Comparison of ENCODE assay signal across 8 mouse cellular contexts in the genomic region with DNA sequence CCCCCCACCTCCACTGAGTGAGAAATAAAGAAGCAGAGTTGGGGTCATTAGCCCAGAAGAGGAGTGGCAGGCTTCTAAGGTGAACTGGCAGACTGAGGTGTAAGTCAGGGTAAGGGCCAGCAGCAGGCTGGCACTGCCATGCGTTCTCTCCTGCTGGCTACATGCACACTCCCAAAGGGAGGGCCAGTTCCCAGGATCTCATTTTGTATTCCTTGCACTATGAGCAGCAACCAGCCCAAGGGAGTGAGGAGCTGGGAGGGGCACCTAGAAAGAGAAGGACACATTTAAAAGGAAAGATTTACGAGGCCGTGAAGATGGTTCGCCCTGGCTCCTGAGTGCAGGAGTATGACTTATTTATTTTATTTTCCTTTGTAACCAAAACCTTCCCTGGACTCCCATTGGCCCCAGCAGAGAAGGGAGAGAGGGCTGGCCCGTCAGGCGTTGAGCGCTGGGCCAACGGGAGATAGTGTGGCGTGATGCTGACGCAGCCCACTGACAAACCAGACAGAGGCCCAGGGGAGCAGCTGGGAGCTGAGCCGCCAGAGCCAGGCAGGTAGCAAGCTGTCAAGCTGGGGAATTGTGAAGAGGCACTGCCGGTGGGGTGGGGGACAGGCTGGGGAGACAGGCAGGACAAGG.
DNase-seq lines count a peak whose midpoint lies in the region; ATAC-seq and TF ChIP-seq lines count a peak whose summit lies in the region.

No protein-coding gene starts in this region.

- ATAC-seq in embryonic facial prominence, embryonic 12.5 days (ENCODE audit: insufficient number of reproducible peaks, insufficient read depth, low FRiP score, low TSS enrichment): 0 out of 2 replicates have a peak, but pooled peaks have one; percentile 47
- ATAC-seq in lung, embryonic 15.5 days (ENCODE audit: borderline replicate concordance, extremely low read depth, low FRiP score, low TSS enrichment): peak; percentile 39; the same call in 1 of the 2 replicates
- ATAC-seq in hindbrain, embryonic 15.5 days (ENCODE audit: low FRiP score, low read depth): peak; percentile 88
- no peak for ATAC-seq in liver, postnatal 0 days

- H3K4me1 ChIP-seq in embryonic facial prominence, embryonic 12.5 days: peaks cover 2% of the 10 kb centered on the region; the same call in 1 of the 2 replicates
- peaks cover 12% of the 10 kb centered on the region for H3K4me1 ChIP-seq in embryonic facial prominence, embryonic 10.5 days
- no peaks in the 10 kb centered on the region for H3K4me1 ChIP-seq in lung, embryonic 15.5 days
- peaks cover 4% of the 10 kb centered on the region; the same call in 1 of the 2 replicates for H3K4me1 ChIP-seq in lung, adult 2 months (ENCODE audit: control insufficient read depth, insufficient read depth, low read length)
- peaks cover 8% of the 10 kb centered on the region for H3K4me1 ChIP-seq in hindbrain, embryonic 15.5 days (replicated peaks)
- no peaks in the 10 kb centered on the region for H3K4me1 ChIP-seq in liver, postnatal 0 days (ENCODE audit: insufficient read depth)

- no peak overlapping the region for H3K9ac ChIP-seq in embryonic facial prominence, embryonic 12.5 days
- H3K9ac ChIP-seq in lung, embryonic 15.5 days: no peak overlapping the region
- H3K9ac ChIP-seq in hindbrain, embryonic 15.5 days: no peak overlapping the region
- H3K9ac ChIP-seq in liver, postnatal 0 days (replicated peaks): no peak overlapping the region

- H3K4me2 ChIP-seq in embryonic facial prominence, embryonic 12.5 days (replicated peaks): no peak overlapping the region
- peak overlapping the region; percentile 33 for H3K4me2 ChIP-seq in lung, embryonic 15.5 days
- 0 out of 2 replicates have a peak overlapping the region, but pooled peaks have one; percentile 9 for H3K4me2 ChIP-seq in hindbrain, embryonic 15.5 days
- H3K4me2 ChIP-seq in liver, postnatal 0 days (ENCODE audit: low read depth, low read length): no peak overlapping the region

- H3K4me3 ChIP-seq in embryonic facial prominence, embryonic 12.5 days: no peak overlapping the region
- no peak overlapping the region for H3K4me3 ChIP-seq in embryonic facial prominence, embryonic 10.5 days
- no peak overlapping the region for H3K4me3 ChIP-seq in lung, embryonic 15.5 days
- H3K4me3 ChIP-seq in lung, adult 2 months (replicated peaks; ENCODE audit: extremely low read depth, low read depth, low read length): no peak overlapping the region
- H3K4me3 ChIP-seq in hindbrain, embryonic 15.5 days: no peak overlapping the region
- H3K4me3 ChIP-seq in liver, postnatal 0 days (ENCODE audit: low read depth, low read length): no peak overlapping the region

- TF ChIP-seq EP300 in liver, postnatal 0 days (IDR thresholded peaks at IDR 0.05; ENCODE audit: low read depth): no peak

- no peaks in the 10 kb centered on the region for H3K36me3 ChIP-seq in embryonic facial prominence, embryonic 12.5 days
- H3K36me3 ChIP-seq in embryonic facial prominence, embryonic 10.5 days (replicated peaks): no peaks in the 10 kb centered on the region
- no peaks in the 10 kb centered on the region for H3K36me3 ChIP-seq in lung, embryonic 15.5 days
- H3K36me3 ChIP-seq in hindbrain, embryonic 15.5 days: no peaks in the 10 kb centered on the region
- no peaks in the 10 kb centered on the region for H3K36me3 ChIP-seq in liver, postnatal 0 days (replicated peaks; ENCODE audit: insufficient read depth, low read length)

- no peak for TF ChIP-seq CTCF in lung, adult 2 months (IDR thresholded peaks at IDR 0.05; ENCODE audit: insufficient read depth, low read length)
- TF ChIP-seq CTCF in liver, postnatal 0 days (IDR thresholded peaks at IDR 0.05; ENCODE audit: low read depth): no peak

- 47% methylated on average over 12 of the region's 12 CpGs for WGBS in embryonic facial prominence, embryonic 12.5 days
- WGBS in embryonic facial prominence, embryonic 10.5 days: 61% methylated on average over 12 of the region's 12 CpGs
- 24% methylated on average over 12 of the region's 12 CpGs for WGBS in lung, embryonic 15.5 days
- WGBS in lung, adult 2 months: 57% methylated on average over 12 of the region's 12 CpGs
- WGBS in hindbrain, embryonic 15.5 days: 45% methylated on average over 12 of the region's 12 CpGs
- WGBS in liver, postnatal 0 days (ENCODE audit: insufficient replicate concordance): 70% methylated on average over 12 of the region's 12 CpGs

- H3K27me3 ChIP-seq in embryonic facial prominence, embryonic 12.5 days: no peaks in the 10 kb centered on the region
- no peaks in the 10 kb centered on the region for H3K27me3 ChIP-seq in embryonic facial prominence, embryonic 10.5 days (replicated peaks; ENCODE audit: low read depth, poor library complexity, severe bottlenecking)
- H3K27me3 ChIP-seq in lung, embryonic 15.5 days: no peaks in the 10 kb centered on the region
- no peaks in the 10 kb centered on the region for H3K27me3 ChIP-seq in hindbrain, embryonic 15.5 days
- no peaks in the 10 kb centered on the region for H3K27me3 ChIP-seq in liver, postnatal 0 days (ENCODE audit: insufficient read depth, low read length)

- no peak for TF ChIP-seq POLR2A in lung, adult 2 months (IDR thresholded peaks at IDR 0.05; ENCODE audit: borderline replicate concordance, extremely low read depth, low read depth, low read length)

- H3K27ac ChIP-seq in embryonic facial prominence, embryonic 12.5 days: no peak overlapping the region
- H3K27ac ChIP-seq in embryonic facial prominence, embryonic 10.5 days (replicated peaks): no peak overlapping the region
- H3K27ac ChIP-seq in lung, embryonic 15.5 days: no peak overlapping the region
- peak overlapping the region; percentile 41; the same call in 1 of the 2 replicates for H3K27ac ChIP-seq in hindbrain, embryonic 15.5 days (replicated peaks)
- no peak overlapping the region for H3K27ac ChIP-seq in liver, postnatal 0 days (ENCODE audit: low read depth)

- H3K9me3 ChIP-seq in embryonic facial prominence, embryonic 12.5 days: no peaks in the 10 kb centered on the region
- no peaks in the 10 kb centered on the region for H3K9me3 ChIP-seq in embryonic facial prominence, embryonic 10.5 days
- no peaks in the 10 kb centered on the region for H3K9me3 ChIP-seq in lung, embryonic 15.5 days
- no peaks in the 10 kb centered on the region for H3K9me3 ChIP-seq in hindbrain, embryonic 15.5 days
- H3K9me3 ChIP-seq in liver, postnatal 0 days (ENCODE audit: low read length): no peaks in the 10 kb centered on the region

- DNase-seq in embryonic facial prominence, embryonic 10.5 days (ENCODE audit: low spot score): no peak
- DNase-seq in lung, adult 2 months: no peak
- peak; percentile 28 to 30 for DNase-seq in right cerebral cortex, adult 2 months (ENCODE audit: low spot score in 2 of 2)
- DNase-seq in liver, postnatal 0 days: no peak
- no peak for DNase-seq in Muller cell, postnatal 12 days (ENCODE audit: inconsistent ontology term)

Comparison
In these comparisons a context has a peak if more than half of its experiments do, and no peak if none do; other contexts are left out.
1. H3K4me2 ChIP-seq: peak in lung, embryonic 15.5 days (single experiment) and hindbrain, embryonic 15.5 days (single experiment); none in embryonic facial prominence, embryonic 12.5 days (single experiment) and liver, postnatal 0 days (single experiment).
2. DNase-seq: peak in right cerebral cortex, adult 2 months (2 of 2); none in embryonic facial prominence, embryonic 10.5 days (single experiment), lung, adult 2 months (single experiment), liver, postnatal 0 days (single experiment) and Muller cell, postnatal 12 days (single experiment).